Mouse (Mus musculus) v-Abl transformed pro-B cells (cell line): Measurements from ENCODE around the gene Slc35f5.
"Not testable (repeated sequence)": the region's sequence is repeated elsewhere in the genome, so short reads cannot be mapped to it uniquely, and the experiment has no call there.

ENCODE experiments used
- in situ Hi-C, 2 experiments: fragments of 400-800 bp; cut with MboI; formaldehyde crosslinking; loops; one replicate each; pipeline ENCODE4 v1.15.1; 2025; ENCODE audit not compliant: unreplicated experiment in 2 of 2

Slc35f5 gene

DNA sequence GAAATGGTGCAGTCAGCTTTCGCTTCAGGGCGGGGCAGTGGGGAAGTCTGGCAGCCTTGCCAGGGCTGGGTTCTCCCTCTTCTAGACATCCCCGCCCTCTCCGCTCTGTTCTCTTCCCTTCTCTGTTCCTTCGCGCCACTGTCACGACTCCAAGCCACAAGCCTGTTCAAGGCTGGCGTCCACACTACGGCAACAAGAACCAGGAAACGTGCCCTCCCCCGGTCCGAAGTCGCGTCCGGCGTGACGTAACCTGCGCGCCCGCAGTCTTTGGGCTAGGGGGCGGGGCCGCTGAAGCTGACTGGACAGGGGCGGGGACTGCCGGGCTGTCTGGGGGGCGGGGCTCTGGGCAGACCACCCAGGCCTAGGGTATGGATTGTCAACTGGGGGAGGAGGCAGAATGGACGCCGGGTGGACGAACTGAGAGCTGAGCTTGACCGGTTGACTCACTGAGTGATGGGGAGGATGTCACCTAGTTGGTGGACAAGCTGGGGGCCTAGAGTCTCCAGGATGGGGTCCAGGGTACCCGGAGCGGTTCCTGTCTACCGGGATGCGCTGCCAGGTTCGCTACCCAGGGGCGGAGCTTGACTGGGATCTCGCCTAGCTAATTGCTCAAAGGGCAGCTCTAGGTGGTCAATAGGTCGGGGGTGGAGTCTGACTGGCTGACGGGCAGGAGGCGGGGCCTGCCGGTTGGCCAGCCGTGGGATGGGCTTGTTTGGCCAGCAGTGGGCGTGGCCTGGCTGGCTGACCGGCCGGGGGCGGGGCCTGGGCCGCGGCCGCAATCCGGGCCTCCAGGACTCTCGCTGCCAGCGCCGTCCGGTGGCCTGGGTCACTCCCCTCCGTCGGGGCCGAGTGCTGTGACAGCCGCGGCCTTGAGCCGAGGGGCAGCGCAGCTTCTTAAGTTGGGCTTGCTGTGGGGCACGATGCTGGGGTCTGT is at the start of gene Slc35f5:
Gene Slc35f5 (plus strand): TSS at position 337 of the 934 bp plus-strand sequence.
- in situ Hi-C loops, result no loop called here

- in situ Hi-C loops, result no loop called here
Measured at GRCm38 (mm10) chr1:125514706-125515105, 45.7 kb upstream of the Slc35f5 start.

- in situ Hi-C loops, result no loop called here
Measured at GRCm38 (mm10) chr1:125516910-125517659, 43.3 kb upstream of the Slc35f5 start.

DNA sequence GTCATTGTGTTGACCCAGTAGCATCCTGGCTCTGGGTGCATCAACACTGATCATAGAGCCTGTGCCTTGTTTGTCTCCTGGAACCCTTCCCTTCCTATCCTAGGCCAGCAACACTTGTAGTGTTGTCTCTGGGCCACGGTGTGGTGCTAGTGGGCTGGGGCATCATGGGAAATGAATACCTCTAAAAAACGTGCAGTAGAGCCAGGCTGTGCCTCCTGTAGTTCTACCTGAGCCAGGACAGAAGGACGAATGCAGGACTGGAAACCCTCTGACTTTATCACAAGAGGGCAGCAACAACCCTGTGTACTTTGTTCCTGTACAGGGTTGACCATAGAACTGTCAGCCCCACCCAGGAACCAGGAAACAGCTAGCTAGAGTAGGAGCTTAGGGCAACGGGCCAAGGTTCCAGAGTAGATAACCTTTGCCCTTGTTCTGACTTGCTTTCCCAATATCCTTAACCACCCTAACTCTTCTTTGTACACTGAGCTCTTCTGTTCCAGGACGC is 41.2 kb upstream of the Slc35f5 start:
- in situ Hi-C loops, result no loop called here

GRCm38 (mm10) chr1:125525965-125526665 is 34.3 kb upstream of the Slc35f5 start:
- in situ Hi-C loops, result no loop called here

- in situ Hi-C loops, result no loop called here
Measured at GRCm38 (mm10) chr1:125526666-125527004, 33.8 kb upstream of the Slc35f5 start.

DNA sequence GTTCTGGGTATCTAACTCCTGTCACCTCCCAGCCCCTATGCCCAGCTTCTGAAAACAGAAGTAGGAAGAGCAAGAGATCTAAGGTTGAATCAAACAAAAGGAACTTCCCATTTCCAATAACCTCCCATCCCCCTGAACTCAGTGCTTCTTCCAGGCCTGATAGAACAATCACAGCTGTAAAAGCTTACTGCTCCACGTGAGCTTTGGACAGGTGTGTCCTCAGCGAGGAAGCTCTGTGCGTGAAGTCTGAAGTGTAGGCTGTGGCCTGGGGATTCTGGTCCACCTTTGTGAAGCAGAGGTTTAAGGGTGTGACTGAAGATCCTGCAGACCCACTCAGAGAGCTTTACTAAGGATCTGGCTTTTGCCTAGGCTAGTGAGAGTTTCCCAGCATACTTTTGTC is 33.0 kb upstream of the Slc35f5 start:
- in situ Hi-C loops, result no loop called here

DNA sequence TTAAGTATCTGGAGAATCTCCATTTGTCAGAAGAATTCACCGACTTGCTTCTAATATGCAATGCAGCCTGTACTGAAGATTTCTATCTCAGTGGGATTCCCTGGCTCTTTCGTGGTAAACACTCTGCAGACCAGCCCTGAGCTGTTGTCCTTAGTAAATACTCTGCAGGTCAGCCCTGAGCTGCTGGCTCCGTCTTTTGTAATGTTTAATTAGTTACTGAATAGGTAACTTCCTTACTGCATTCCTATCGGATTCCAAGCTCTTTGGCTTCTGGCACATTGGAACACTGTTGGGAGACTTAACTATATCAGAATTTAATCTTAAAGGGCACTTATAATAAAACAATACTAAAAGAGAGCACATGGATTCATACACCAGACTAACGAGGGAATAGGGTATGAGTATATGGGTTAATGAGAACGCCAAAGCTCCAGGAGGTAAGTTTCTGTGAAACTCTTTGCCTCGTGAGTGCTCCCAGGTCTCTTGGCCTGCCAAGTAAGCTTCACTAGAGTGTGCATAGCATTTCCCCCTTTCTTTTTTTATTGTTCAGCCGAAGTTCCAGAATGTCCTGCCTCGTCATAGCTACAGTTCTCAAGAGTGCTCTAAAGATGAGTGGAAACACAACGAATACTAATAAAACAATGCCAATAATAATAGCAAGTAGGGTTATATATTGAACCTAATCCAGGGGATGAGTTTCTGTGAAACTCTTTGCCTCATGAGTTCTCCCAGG is 27.0 kb upstream of the Slc35f5 start:
- in situ Hi-C loops, result not testable (repeated sequence)

DNA sequence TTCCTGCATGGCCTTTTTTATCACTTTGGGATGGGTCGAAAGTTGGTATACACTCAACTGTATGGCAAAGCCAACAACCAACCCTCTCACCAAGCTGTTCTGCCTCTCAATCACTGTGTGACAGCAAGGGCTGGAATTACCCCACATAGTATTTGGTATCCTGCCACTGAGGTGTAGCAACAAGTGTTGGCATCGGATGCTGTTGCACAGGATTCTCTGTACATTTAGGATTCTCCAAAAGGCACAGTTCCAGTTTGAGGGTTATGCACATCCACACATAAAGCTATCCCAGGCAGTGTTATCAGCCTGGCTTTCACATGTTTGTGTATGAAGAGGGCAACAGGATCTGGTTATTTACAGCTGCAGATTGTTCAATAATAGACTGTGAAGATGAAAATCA is 23.3 kb upstream of the Slc35f5 start:
- in situ Hi-C loops, result no loop called here

GRCm38 (mm10) chr1:125537776-125538175 is 22.6 kb upstream of the Slc35f5 start:
- in situ Hi-C loops, result no loop called here

GRCm38 (mm10) chr1:125539312-125539711 is 21.1 kb upstream of the Slc35f5 start:
- in situ Hi-C loops, result no loop called here

DNA sequence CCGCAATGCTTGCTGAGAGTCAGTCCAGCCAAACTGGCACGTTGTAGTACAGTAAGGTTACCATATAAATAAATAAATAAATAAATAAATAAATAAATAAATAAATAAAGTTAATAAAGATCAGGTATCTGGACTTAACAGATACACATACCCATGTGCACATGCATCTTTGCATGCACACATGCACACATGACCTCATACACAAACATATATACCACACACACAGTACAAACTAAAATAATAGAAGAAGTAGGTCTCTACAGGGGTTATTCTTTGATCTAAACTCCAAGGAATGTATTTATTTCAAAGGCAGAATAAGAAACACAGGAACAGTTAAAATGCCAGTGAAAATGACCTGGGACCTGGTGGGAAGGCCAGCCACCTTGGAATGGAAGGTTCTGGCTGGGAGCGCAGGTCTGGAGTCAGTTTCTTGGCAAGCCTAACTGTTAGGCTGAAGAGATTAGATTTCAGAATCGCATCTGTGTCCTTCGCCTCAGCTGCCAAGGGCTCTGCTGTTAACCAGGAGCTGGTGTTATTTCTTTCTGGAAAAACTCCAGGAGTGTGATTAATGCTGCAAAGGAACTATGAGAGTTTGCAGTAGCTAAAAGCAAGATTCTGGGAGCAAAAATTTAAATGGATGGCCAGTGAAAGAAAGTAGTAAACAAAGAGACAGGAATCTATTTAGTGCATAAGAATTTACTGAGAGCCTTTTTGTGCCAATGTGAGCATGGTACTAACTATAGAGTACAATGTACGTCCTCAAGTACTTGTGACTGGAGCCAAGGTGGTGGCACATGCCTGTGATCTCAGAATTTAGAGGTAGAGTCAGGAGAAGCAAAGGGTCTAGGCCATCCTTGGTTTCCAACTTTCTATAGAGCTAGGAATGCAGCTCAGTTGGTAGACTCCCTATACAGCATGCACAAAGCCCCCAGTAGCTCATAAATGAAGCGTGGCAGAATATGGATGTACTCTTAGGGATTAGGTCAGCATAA is 18.1 kb upstream of the Slc35f5 start:
- in situ Hi-C loops, result no loop called here

- in situ Hi-C loops, result no loop called here
Measured at GRCm38 (mm10) chr1:125549872-125550271, 10.5 kb upstream of the Slc35f5 start.

- in situ Hi-C loops, result no loop called here
Measured at GRCm38 (mm10) chr1:125550359-125550758, 10.0 kb upstream of the Slc35f5 start.

DNA sequence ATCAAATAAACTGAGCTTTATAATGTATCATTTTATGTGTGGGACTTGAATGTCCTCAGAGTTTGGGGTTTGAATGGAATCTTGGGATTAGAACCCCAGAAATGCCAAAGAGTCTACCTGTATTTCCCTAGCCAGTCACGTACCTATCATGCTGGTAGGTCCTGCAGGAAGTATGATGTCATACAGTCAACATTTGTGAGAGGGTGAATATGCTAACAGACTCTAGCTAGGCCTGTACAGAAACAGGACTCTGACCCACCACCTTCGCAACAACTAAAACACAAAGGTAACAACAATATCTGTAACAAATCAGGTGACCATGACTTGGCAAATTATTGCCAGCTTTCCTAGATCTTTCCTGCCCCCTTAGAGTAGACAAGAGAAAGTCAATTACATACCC is 8.8 kb upstream of the Slc35f5 start:
- in situ Hi-C loops, result no loop called here

DNA sequence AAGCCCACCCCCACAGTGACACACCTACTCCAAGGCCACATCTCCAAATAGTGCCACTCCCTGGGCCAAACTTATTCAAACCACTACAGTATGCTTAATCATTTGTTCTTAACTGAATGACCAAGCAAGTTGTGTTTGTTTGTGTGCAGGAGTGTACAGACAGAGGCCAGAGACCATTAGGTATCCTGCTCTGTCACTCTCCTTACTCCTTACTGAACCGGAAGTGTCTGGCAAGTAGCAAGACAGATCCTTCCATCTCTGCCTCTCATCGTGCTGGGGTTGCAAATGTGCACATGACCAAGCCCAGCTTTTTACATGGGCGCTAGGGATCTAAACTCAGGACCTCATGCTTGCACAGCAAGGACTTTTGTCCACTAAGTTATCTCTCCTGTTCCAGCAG is 1.1 kb upstream of the Slc35f5 start:
- in situ Hi-C loops, result no loop called here

DNA sequence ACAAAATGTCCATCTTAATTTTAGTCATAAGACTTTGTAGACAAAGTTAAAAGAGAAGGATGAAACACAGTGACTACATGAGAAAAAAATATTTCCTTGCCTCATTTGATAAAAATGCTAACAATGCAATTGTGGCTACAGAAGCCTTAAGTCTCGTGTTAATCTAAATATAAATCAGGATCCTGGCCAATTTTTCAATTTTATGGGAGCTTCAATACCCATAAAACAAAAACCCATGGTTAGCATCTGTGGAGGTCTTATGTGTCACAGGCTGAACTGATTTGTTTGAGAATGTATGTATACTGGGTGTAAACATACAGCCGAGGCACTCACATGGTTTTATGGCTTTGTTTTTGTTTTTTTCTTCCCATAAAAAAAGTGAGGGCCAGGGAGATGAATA is 674 bp upstream of the Slc35f5 start:
- in situ Hi-C loops, result no loop called here

- in situ Hi-C loops, result no loop called here
Measured at GRCm38 (mm10) chr1:125561206-125561605, 811 bp downstream of the Slc35f5 start.

DNA sequence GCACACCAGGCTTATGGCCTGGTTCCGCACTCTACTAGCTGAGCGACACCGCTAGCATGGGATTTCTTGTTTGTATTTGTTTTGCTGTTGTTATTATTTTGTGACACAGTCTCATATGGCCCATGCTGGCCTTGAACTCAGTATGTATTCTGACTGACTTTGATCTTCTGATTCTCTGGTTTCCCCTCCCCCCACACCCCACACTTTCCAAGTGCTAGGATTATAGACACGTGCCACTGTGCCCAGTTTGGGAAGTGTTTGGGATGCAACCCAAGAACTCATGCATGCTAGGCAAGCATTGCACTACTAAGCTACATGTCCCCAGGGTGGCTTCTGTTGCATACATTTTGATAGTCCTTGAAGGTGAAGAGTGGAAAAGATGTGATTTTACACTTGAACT is 1.4 kb downstream of the Slc35f5 start:
- in situ Hi-C loops, result no loop called here
